Mouse (Mus musculus) sigmoid colon, adult 10 weeks (tissue): ENCODE measurements around the gene Itfg1. TPM values are rescaled to one million over a fixed set of nuclear protein-coding genes. Genes with fewer than 3 reads are reported as not detected.

Experiments
- polyA plus RNA-seq: library from polyadenylated mRNA; stranded (reverse); fragments of 350-450 nt; fragmentation: Illumina TruSeq; extraction: RNeasy Lipid Tissue Mini Kit (QIAGEN cat#74804); gene quantifications from one replicate; pipeline ENCODE4 v1.2.3, GENCODE M21; 2014; ENCODE audit warnings: low read depth, low replicate concordance

Gene Itfg1
- 239 TPM for polyA plus RNA-seq

GRCm38 (mm10) chr8:85840657-85841488, at the start of gene Itfg1, which contains the start of gene Phkb:
Gene Itfg1, minus strand, starts transcription at chr8:85840921.
Gene Phkb, plus strand, starts transcription at chr8:85840959.

GRCm38 (mm10) chr8:85700751-85701351, 139.9 kb downstream of the Itfg1 start, which contains the start of gene Neto2:
Gene Neto2, minus strand, starts transcription at chr8:85700924.

Other genes with a start within 250 kb of the Itfg1 start
- 4.1 TPM for gene Neto2, start 140.0 kb downstream of the Itfg1 start, polyA plus RNA-seq
- gene Phkb, start within 50 bp of the Itfg1 start, polyA plus RNA-seq, result 97.3 TPM